Mouse (Mus musculus): ENCODE measurements at regions not wholly inside any gene's neighbourhood (a gene's known extent, or its start where the extent isn't known, plus 50 kb on each side); places are given as distances from the start of the nearest gene placed in this dataset.
A peak's percentile ranks its signal among the peaks of the same experiment; 100 is the strongest.

- no peak for TF ChIP-seq CTCF (conservative IDR thresholded peaks at IDR 0.05)
- no peak overlapping the region for H3K4me3 ChIP-seq
- H3K27ac ChIP-seq, result no peak overlapping the region
- no peak for DNase-seq (ENCODE audit: low spot score in 2 of 2)
Observed at GRCm38 (mm10) chr2:50635896-50636295, 339.3 kb upstream of the Mmadhc start.

- no peak overlapping the region for H3K4me3 ChIP-seq
- H3K27ac ChIP-seq, result no peak overlapping the region
- no peak for TF ChIP-seq CTCF (conservative IDR thresholded peaks at IDR 0.05)
- DNase-seq (ENCODE audit: low spot score in 2 of 2), result no peak
Observed at GRCm38 (mm10) chr2:50631786-50632185, 335.2 kb upstream of the Mmadhc start.

- no peak for TF ChIP-seq CTCF (conservative IDR thresholded peaks at IDR 0.05)
- no peak overlapping the region for H3K27ac ChIP-seq
- no peak overlapping the region for H3K4me3 ChIP-seq
- DNase-seq (ENCODE audit: low spot score in 2 of 2), result no peak
Observed at GRCm38 (mm10) chr2:50627501-50627900, 330.9 kb upstream of the Mmadhc start.

GRCm38 (mm10) chr2:50625233-50625749 is 328.7 kb upstream of the Mmadhc start:
- Histone ChIP-seq H3K27ac (no peak overlapping the region), H3K4me3 (no peak overlapping the region)
- TF ChIP-seq CTCF (conservative IDR thresholded peaks at IDR 0.05), result no peak
- no peak for DNase-seq (ENCODE audit: low spot score in 2 of 2)

GRCm38 (mm10) chr2:50609086-50609485 is 312.5 kb upstream of the Mmadhc start:
- DNase-seq (ENCODE audit: low spot score in 2 of 2), result peak in 1 of 2 experiments; percentile 25
- Histone ChIP-seq H3K4me3 (no peak overlapping the region), H3K27ac (no peak overlapping the region)
- peak; percentile 64 for TF ChIP-seq CTCF (conservative IDR thresholded peaks at IDR 0.05)

- no peak for DNase-seq (ENCODE audit: low spot score in 2 of 2)
- H3K4me3 ChIP-seq, result no peak overlapping the region
- no peak overlapping the region for H3K27ac ChIP-seq
- TF ChIP-seq CTCF (conservative IDR thresholded peaks at IDR 0.05), result 0 out of 2 replicates have a peak, but pooled peaks have one; percentile 3
Observed at GRCm38 (mm10) chr2:50589195-50589594, 292.6 kb upstream of the Mmadhc start.

GRCm38 (mm10) chr2:50588652-50589051 is 292.1 kb upstream of the Mmadhc start:
- no peak for TF ChIP-seq CTCF (conservative IDR thresholded peaks at IDR 0.05)

DNA sequence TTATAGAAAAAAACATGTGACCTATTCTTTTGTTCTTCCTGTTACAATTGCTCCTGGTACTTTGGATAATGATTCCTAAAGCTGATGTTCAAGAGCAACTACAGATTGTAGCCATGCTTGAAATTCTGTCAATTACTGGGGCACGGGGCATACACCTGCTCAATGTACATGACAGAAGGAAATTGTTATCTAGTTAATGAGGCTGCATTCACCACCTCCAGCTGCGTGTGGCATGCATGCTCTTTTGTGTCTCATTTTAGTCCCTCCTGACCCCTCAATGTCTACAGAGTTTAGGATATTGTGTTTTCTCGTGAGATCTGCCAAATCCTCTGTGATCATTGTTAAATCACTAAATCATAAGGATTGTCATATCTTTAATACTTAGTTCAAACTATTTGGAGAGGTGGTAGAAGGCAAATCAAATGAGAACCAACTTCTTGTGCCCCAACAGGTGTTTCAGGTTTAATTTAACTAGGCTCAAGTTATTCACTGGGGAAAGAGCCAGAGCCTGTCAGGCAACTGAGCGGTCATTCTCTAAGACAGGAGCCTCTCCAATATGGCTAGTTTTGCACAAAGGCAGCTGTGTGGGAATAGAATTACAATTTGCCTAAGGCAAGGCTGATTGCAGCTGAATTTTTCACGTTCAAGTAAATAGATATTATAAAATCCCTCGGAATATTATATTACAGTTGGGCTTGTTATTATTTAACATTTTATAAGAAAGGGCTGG is 289.9 kb upstream of the Mmadhc start:
- no peak for TF ChIP-seq CTCF (conservative IDR thresholded peaks at IDR 0.05)
- Histone ChIP-seq H3K27ac (no peak overlapping the region), H3K4me3 (no peak overlapping the region)
- no peak for DNase-seq (ENCODE audit: low spot score in 2 of 2)

More at GRCm38 (mm10) chr2:50588652-50589051, 292.1 kb upstream of the Mmadhc start:
- no peak for DNase-seq (ENCODE audit: low spot score in 2 of 2)
- Histone ChIP-seq H3K4me3 (no peak overlapping the region), H3K27ac (no peak overlapping the region)

- no peak for DNase-seq (ENCODE audit: low spot score in 2 of 2)
- H3K4me3 ChIP-seq, result no peak overlapping the region
- H3K27ac ChIP-seq, result no peak overlapping the region
- TF ChIP-seq CTCF (conservative IDR thresholded peaks at IDR 0.05), result no peak
Observed at GRCm38 (mm10) chr2:50579620-50580019, 283.0 kb upstream of the Mmadhc start.

DNA sequence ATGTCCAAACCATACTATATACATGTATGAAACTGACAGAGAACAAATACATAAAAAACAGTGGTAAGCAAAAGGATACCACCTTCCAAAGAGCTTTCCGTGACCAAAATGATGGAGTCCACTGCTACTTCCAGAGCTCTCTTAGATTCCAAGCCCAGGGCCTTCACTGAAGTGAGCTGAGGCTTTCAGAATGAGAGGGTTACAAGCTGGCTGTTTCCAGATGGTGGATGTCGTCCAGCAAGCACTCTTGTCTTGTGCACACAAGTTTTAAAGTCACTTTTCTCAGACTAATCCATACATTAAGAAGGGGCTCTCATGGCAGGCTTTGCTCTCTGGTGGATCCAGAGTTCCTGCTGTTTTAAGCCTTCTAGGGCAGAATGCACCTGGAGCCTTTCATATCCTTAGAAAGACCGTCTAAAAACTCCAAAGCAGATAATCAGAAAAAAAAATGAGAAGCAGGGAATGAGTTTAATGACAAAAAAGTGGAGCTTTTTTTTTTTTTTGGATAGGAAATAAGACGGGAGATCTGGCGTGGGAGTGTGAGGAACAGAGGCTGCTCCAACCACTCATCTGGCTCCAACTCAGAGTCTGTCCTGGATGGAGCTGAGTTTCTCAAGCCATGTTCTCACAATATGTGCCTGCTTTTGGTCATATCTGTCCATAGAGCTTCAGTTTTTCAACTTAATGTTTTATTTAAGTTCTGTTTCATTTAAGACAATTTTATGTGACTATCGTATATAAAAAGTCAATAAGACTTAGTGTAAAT is 281.9 kb upstream of the Mmadhc start:
- TF ChIP-seq CTCF (conservative IDR thresholded peaks at IDR 0.05), result no peak
- DNase-seq (ENCODE audit: low spot score in 2 of 2), result no peak
- Histone ChIP-seq H3K27ac (no peak overlapping the region), H3K4me3 (no peak overlapping the region)

DNA sequence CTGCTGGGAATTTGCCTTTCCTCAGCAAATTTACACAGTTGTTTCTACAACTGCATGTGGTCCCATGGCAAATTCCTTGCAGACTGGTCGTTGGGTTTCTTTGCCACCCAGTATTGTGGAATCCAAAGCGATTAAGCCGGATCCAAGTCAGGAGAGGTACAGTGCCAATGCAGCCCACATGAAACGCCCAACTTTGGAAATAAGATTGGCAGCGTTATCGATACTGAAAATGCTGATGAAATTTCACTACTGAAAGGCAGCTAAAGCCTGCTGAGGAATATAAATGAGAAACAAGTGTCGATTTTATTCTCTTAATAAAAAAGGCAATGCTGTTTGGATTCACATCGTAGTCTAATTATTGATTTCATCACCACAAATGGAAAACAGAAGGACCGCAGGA is 281.1 kb upstream of the Mmadhc start:
- Histone ChIP-seq H3K4me3 (no peak overlapping the region), H3K27ac (no peak overlapping the region)
- DNase-seq (ENCODE audit: low spot score in 2 of 2), result peak in 1 of 2 experiments; percentile 69
- no peak for TF ChIP-seq CTCF (conservative IDR thresholded peaks at IDR 0.05)

- DNase-seq (ENCODE audit: low spot score in 2 of 2), result no peak
- Histone ChIP-seq H3K4me3 (no peak overlapping the region), H3K27ac (no peak overlapping the region)
- TF ChIP-seq CTCF (conservative IDR thresholded peaks at IDR 0.05), result no peak
Observed at GRCm38 (mm10) chr2:50573455-50573854, 276.9 kb upstream of the Mmadhc start.

- no peak for TF ChIP-seq CTCF (conservative IDR thresholded peaks at IDR 0.05)
- Histone ChIP-seq H3K4me3 (no peak overlapping the region), H3K27ac (no peak overlapping the region)
- DNase-seq (ENCODE audit: low spot score in 2 of 2), result no peak
Observed at GRCm38 (mm10) chr2:50571021-50571420, 274.4 kb upstream of the Mmadhc start.

Data from layer of hippocampus, adult 2 months (tissue).